Mouse (Mus musculus) WW6 (cell line): ENCODE data around the gene Olfr710.
"Not testable (repeated sequence)": the region's sequence is repeated elsewhere in the genome, so short reads cannot be mapped to it uniquely, and the experiment has no call there.

Experiments used
- DNase-seq: peaks from one replicate; pipeline ENCODE4 v3.0.0-alpha.2; 2013; ENCODE audit warnings: low read depth, low spot score

Gene Olfr710

DNA sequence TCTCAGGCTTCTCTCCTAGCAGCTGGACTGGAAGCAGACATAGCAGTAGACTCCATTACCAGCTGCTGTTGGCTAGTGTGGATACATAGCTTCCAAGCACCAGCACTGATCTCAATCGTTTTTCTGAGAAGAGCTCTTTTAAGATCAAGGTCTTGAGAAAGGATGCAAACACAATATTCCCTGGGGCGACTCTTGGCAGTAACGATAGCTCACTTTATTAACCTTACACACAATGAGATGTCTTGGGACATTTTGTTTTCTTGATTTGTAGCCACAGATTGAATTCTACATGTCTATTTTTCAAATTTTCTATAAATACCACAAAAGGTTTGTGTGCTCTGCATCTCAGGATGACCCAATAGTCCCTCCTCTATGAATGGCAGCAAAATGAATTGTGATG lies at the start of gene Olfr710:
Olfr710 (minus strand) TSS at position 101 of the 400 bp plus-strand sequence.
- DNase-seq, result no peak

GRCm38 (mm10) chr7:106985236-106985635 lies 37.1 kb upstream of the Olfr710 start:
- no peak for DNase-seq

GRCm38 (mm10) chr7:106975353-106975752 lies 27.2 kb upstream of the Olfr710 start, which contains the start of gene Olfr711:
Gene Olfr711 (minus strand): TSS chr7:106975453.
- DNase-seq, result no peak

- not testable (repeated sequence) for DNase-seq
Observed at GRCm38 (mm10) chr7:106967503-106967902, 19.4 kb upstream of the Olfr710 start.

- no peak for DNase-seq
Observed at GRCm38 (mm10) chr7:106963837-106964236, 15.7 kb upstream of the Olfr710 start, which contains the start of gene Olfr6. Gene Olfr6 (minus strand): TSS chr7:106963937.

DNA sequence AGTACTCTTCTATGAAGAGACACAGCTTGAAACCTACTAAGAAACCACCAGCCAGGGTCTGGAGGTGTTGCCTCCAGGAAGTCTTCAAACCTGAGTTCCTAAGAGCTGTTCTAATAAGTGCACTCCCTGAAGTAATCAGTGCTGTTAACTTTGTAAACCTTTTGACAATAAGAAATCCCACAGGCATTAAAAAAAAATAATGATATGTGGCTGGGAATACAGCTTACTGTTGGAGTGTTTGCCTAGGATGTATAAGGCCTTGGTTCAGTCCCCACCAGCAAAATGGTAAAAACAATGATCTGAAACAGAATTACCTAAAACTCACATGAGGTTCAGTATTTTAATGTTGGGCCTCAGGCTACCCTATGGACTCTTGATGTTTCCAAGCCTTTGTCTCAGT lies 16.0 kb downstream of the Olfr710 start, which contains the start of gene Olfr709-ps1:
Olfr709-ps1 (minus strand) TSS at position 101 of the 400 bp plus-strand sequence.
- no peak for DNase-seq

GRCm38 (mm10) chr7:106920961-106921360 lies 27.2 kb downstream of the Olfr710 start:
- DNase-seq, result not testable (repeated sequence)

GRCm38 (mm10) chr7:106907676-106908075 lies 40.4 kb downstream of the Olfr710 start, which contains the start of gene Olfr1532-ps1:
Gene Olfr1532-ps1 (plus strand): TSS chr7:106908001.
- DNase-seq, result no peak

DNA sequence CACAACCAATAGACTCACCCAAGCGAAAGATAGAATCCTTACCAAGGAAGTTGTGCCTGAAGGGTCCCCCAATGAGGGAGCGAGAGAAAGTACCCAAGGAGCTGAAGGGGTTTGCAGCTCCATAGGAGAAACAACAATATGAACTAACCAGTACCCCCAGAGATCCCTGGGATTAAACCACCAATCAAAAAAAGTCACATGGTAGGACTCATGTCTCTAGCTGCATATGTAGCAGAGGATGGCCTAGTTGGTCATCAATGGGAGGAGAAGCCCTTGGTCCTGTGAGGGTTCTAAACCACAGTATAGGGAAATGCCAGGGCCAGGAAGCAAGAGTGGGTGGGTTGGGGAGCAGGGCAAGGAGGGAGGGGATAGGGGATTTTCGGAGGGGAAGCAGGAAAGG lies 47.0 kb downstream of the Olfr710 start, which contains the start of gene Olfr707:
Olfr707 (minus strand) TSS at position 101 of the 400 bp plus-strand sequence.
- not testable (repeated sequence) for DNase-seq
